Mouse (Mus musculus): ENCODE data around the gene Dicer1.

- no peak for TF ChIP-seq KAT2A (conservative IDR thresholded peaks at IDR 0.05; ENCODE audit: low read depth, low read length)
- no peak for TF ChIP-seq MXI1 (IDR thresholded peaks at IDR 0.05; ENCODE audit: low read depth, low read length)
- no peak for TF ChIP-seq RCOR1 (IDR thresholded peaks at IDR 0.05; ENCODE audit: low read depth, low read length)
- TF ChIP-seq HCFC1 (IDR thresholded peaks at IDR 0.05; ENCODE audit: low read depth, low read length), result no peak
- no peak for TF ChIP-seq POLR2A (IDR thresholded peaks at IDR 0.05; ENCODE audit: control insufficient read depth in 1 of 2, insufficient read depth in 1 of 2, low read depth in 1 of 2, low read length in 2 of 2, poor library complexity in 1 of 2)
- no peak for TF ChIP-seq CTCF (IDR thresholded peaks at IDR 0.05 in 2 of 3, conservative IDR thresholded peaks at IDR 0.05 in 1 of 3; ENCODE audit: control insufficient read depth in 1 of 3, insufficient read depth in 1 of 3, low read depth in 2 of 3, low read length in 3 of 3, poor library complexity in 1 of 3, severe bottlenecking in 1 of 3)
- no peak for TF ChIP-seq ZNF384 (IDR thresholded peaks at IDR 0.05; ENCODE audit: low read depth, low read length)
- no peak for TF ChIP-seq GATA1 (IDR thresholded peaks at IDR 0.05; ENCODE audit: low read depth, low read length)
- TF ChIP-seq E2F4 (IDR thresholded peaks at IDR 0.05; ENCODE audit: borderline replicate concordance, low read depth, low read length), result no peak
- no peak for TF ChIP-seq UBTF (IDR thresholded peaks at IDR 0.05; ENCODE audit: borderline replicate concordance, insufficient read depth, low read depth, low read length)
- TF ChIP-seq TBP (IDR thresholded peaks at IDR 0.05; ENCODE audit: low read depth, low read length), result no peak
These were observed 103.4 kb downstream of the Dicer1 start for GRCm38 (mm10) chr12:104648366-104648765.

Measured in MEL (cell line).